Mouse (Mus musculus) ES-E14 (cell line): ENCODE data around the gene Nup133.

Experiments used
- HCFC1 ChIP-seq: IDR thresholded peaks from 2 replicates; pipeline ENCODE4 v1.6.1; 2012; ENCODE audit warnings: low read length, inconsistent platforms, borderline replicate concordance; ENCODE audit not compliant: insufficient read depth
- MAFK ChIP-seq: IDR thresholded peaks from 2 replicates; pipeline ENCODE4 v1.6.1; 2014; ENCODE audit warnings: mild to moderate bottlenecking, low read depth, low read length, inconsistent platforms; ENCODE audit not compliant: insufficient read depth

GRCm38 (mm10) chr8:123887956-123888355 lies 61.1 kb downstream of the Nup133 start:
- TF ChIP-seq HCFC1, result no peak
- TF ChIP-seq MAFK, result no peak
